Mouse (Mus musculus) embryonic fibroblast, embryonic 13.5 days (primary cell): ENCODE data around the gene Ccno.

Source experiments
- CTCF ChIP-seq: IDR thresholded peaks from 2 replicates; pipeline ENCODE4 v1.5.1; 2011; ENCODE audit warnings: mild to moderate bottlenecking, control low read depth, low read length, moderate library complexity, borderline replicate concordance; ENCODE audit not compliant: insufficient read depth
- POLR2A ChIP-seq: IDR thresholded peaks from 2 replicates; pipeline ENCODE4 v1.6.1; 2011; ENCODE audit warnings: low read depth, mild to moderate bottlenecking, control low read depth, low read length, moderate library complexity

GRCm38 (mm10) chr13:112938130-112938529 lies 49.5 kb upstream of the Ccno start:
- TF ChIP-seq POLR2A (no peak), CTCF (no peak)
